Mouse (Mus musculus) myocyte (in vitro differentiated cells): ENCODE measurements at regions not wholly inside any gene's neighbourhood (a gene's known extent, or its start where the extent isn't known, plus 50 kb on each side); places are given as distances from the start of the nearest gene placed in this dataset.

Experiments used
- H3K27me3 ChIP-seq: one replicate; pipeline ENCODE4 v1.6.1; 2011; ENCODE audit not compliant: control insufficient read depth, insufficient read depth, insufficient read length
- H3K36me3 ChIP-seq: one replicate; pipeline ENCODE4 v1.6.1; 2011; ENCODE audit not compliant: control insufficient read depth, insufficient read depth
- H3K4me2 ChIP-seq: one replicate; pipeline ENCODE4 v1.6.1; 2011; ENCODE audit warnings: low read depth, control low read depth
- H3K4me3 ChIP-seq: one replicate; pipeline ENCODE4 v1.5.1; 2011; ENCODE audit warnings: mild to moderate bottlenecking, control low read depth, moderate library complexity
- H3K79me2 ChIP-seq: one replicate; pipeline ENCODE4 v1.6.1; 2011; ENCODE audit not compliant: control insufficient read depth, insufficient read depth
- H3ac ChIP-seq: one replicate; pipeline ENCODE4 v1.6.1; 2011; ENCODE audit not compliant: control insufficient read depth, insufficient read length
- CEBPB ChIP-seq: IDR thresholded peaks from 2 replicates; pipeline ENCODE4 v1.6.1; 2011; ENCODE audit warnings: mild to moderate bottlenecking, moderate library complexity; ENCODE audit not compliant: poor library complexity, insufficient read depth, severe bottlenecking
- E2F4 ChIP-seq: IDR thresholded peaks from one replicate; pipeline ENCODE4 v1.6.1; 2011; ENCODE audit warnings: mild to moderate bottlenecking, control low read depth, moderate library complexity; ENCODE audit not compliant: insufficient read depth
- MAX ChIP-seq: IDR thresholded peaks from one replicate; pipeline ENCODE4 v1.6.1; 2011; ENCODE audit warnings: low read depth, mild to moderate bottlenecking, control low read depth
- MYOD1 ChIP-seq, 3 experiments: IDR thresholded peaks; one replicate each; pipeline ENCODE4 v1.6.1; 2011; ENCODE audit warnings: control low read depth in 2 of 3, low read depth in 2 of 3, mild to moderate bottlenecking in 2 of 3, moderate library complexity in 1 of 3; ENCODE audit not compliant: insufficient read length in 2 of 3, control insufficient read depth in 1 of 3
- MYOG ChIP-seq, 3 experiments: IDR thresholded peaks; one replicate each; pipeline ENCODE4 v1.6.1; 2011; ENCODE audit warnings: control low read depth in 2 of 3, low read depth in 2 of 3, mild to moderate bottlenecking in 2 of 3; ENCODE audit not compliant: insufficient read length in 2 of 3, control insufficient read depth in 1 of 3, insufficient read depth in 1 of 3
- POLR2A ChIP-seq: IDR thresholded peaks from one replicate; pipeline ENCODE4 v1.6.1; 2011; ENCODE audit warnings: low read depth, mild to moderate bottlenecking, control low read depth, moderate library complexity; ENCODE audit not compliant: insufficient read length
- POLR2AphosphoS2 ChIP-seq: IDR thresholded peaks from one replicate; pipeline ENCODE4 v1.6.1; 2011; ENCODE audit warnings: low read depth, control low read depth; ENCODE audit not compliant: insufficient read length
- REST ChIP-seq: IDR thresholded peaks from one replicate; pipeline ENCODE4 v1.6.1; 2011; ENCODE audit warnings: mild to moderate bottlenecking, control low read depth, moderate library complexity; ENCODE audit not compliant: insufficient read depth, insufficient read length
- SRF ChIP-seq: IDR thresholded peaks from one replicate; pipeline ENCODE4 v1.6.1; 2011; ENCODE audit warnings: low read depth; ENCODE audit not compliant: control insufficient read depth, insufficient read length
- TCF12 ChIP-seq: IDR thresholded peaks from one replicate; pipeline ENCODE4 v1.6.1; 2011; ENCODE audit warnings: mild to moderate bottlenecking, control low read depth; ENCODE audit not compliant: poor library complexity, insufficient read depth, severe bottlenecking
- TCF3 ChIP-seq: IDR thresholded peaks from one replicate; pipeline ENCODE4 v1.6.1; 2011; ENCODE audit warnings: low read depth, control low read depth; ENCODE audit not compliant: insufficient read length
- USF1 ChIP-seq: IDR thresholded peaks from one replicate; pipeline ENCODE4 v1.6.1; 2011; ENCODE audit warnings: low read depth, mild to moderate bottlenecking, control low read depth, moderate library complexity

GRCm38 (mm10) chr15:97122263-97122662, 66.5 kb upstream of the Slc38a4 start:
- H3K27me3 ChIP-seq, result no peaks in the 10 kb centered on the region
- H3K4me2 ChIP-seq, result no peak overlapping the region
- no peaks in the 10 kb centered on the region for H3K79me2 ChIP-seq
- no peak overlapping the region for H3ac ChIP-seq
- H3K36me3 ChIP-seq, result no peaks in the 10 kb centered on the region
- H3K4me3 ChIP-seq, result no peak overlapping the region
- peak in 2 of 3 experiments; percentile 16 to 35 for TF ChIP-seq MYOD1 (IDR thresholded peaks at IDR 0.05; ENCODE audit: control insufficient read depth in 1 of 3, insufficient read length in 2 of 3, low read depth in 2 of 3)
- no peak for TF ChIP-seq POLR2A
- TF ChIP-seq E2F4, result no peak
- no peak for TF ChIP-seq POLR2AphosphoS2
- no peak for TF ChIP-seq SRF
- TF ChIP-seq TCF3, result no peak
- TF ChIP-seq MYOG (IDR thresholded peaks at IDR 0.05; ENCODE audit: control insufficient read depth in 1 of 3, insufficient read depth in 1 of 3, insufficient read length in 2 of 3, low read depth in 2 of 3), result peak in 1 of 3 experiments; percentile 21

GRCm38 (mm10) chr15:97112452-97113200, 56.9 kb upstream of the Slc38a4 start:
- Histone ChIP-seq H3K4me2 (no peak overlapping the region), H3K36me3 (no peaks in the 10 kb centered on the region), H3K79me2 (no peaks in the 10 kb centered on the region), H3K27me3 (no peaks in the 10 kb centered on the region), H3ac (no peak overlapping the region), H3K4me3 (no peak overlapping the region)
- TF ChIP-seq MYOG (IDR thresholded peaks at IDR 0.05; ENCODE audit: control insufficient read depth in 1 of 3, insufficient read depth in 1 of 3, insufficient read length in 2 of 3, low read depth in 2 of 3) (no peak), TCF12 (no peak), POLR2A (no peak), REST (no peak)

- no peak overlapping the region for H3K4me3 ChIP-seq
- H3K4me2 ChIP-seq, result no peak overlapping the region
- H3ac ChIP-seq, result no peak overlapping the region
- H3K79me2 ChIP-seq, result no peaks in the 10 kb centered on the region
- TF ChIP-seq TCF12, result no peak
- TF ChIP-seq E2F4, result no peak
- no peak for TF ChIP-seq MYOG (IDR thresholded peaks at IDR 0.05; ENCODE audit: control insufficient read depth in 1 of 3, insufficient read depth in 1 of 3, insufficient read length in 2 of 3, low read depth in 2 of 3)
- TF ChIP-seq MYOD1 (IDR thresholded peaks at IDR 0.05; ENCODE audit: control insufficient read depth in 1 of 3, insufficient read length in 2 of 3, low read depth in 2 of 3), result no peak
- TF ChIP-seq MAX, result no peak
- no peak for TF ChIP-seq POLR2AphosphoS2
- TF ChIP-seq CEBPB, result no peak
- no peak for TF ChIP-seq POLR2A
- no peak for TF ChIP-seq USF1
- TF ChIP-seq SRF, result no peak
- no peak for TF ChIP-seq TCF3
- no peak for TF ChIP-seq REST
- no peaks in the 10 kb centered on the region for H3K27me3 ChIP-seq
- H3K36me3 ChIP-seq, result no peaks in the 10 kb centered on the region
Observed at GRCm38 (mm10) chr15:97111320-97112192, 55.8 kb upstream of the Slc38a4 start.

GRCm38 (mm10) chr15:97107779-97108178, 52.0 kb upstream of the Slc38a4 start:
- Histone ChIP-seq H3K4me3 (no peak overlapping the region), H3K27me3 (no peaks in the 10 kb centered on the region), H3K4me2 (peak overlapping the region; percentile 7), H3K36me3 (no peaks in the 10 kb centered on the region), H3ac (no peak overlapping the region), H3K79me2 (no peaks in the 10 kb centered on the region)
- no peak for TF ChIP-seq E2F4
- TF ChIP-seq REST, result no peak
- TF ChIP-seq CEBPB, result no peak
- no peak for TF ChIP-seq POLR2A
- no peak for TF ChIP-seq SRF
- no peak for TF ChIP-seq MAX
- no peak for TF ChIP-seq TCF3
- no peak for TF ChIP-seq USF1
- no peak for TF ChIP-seq MYOD1 (IDR thresholded peaks at IDR 0.05; ENCODE audit: control insufficient read depth in 1 of 3, insufficient read length in 2 of 3, low read depth in 2 of 3)
- TF ChIP-seq MYOG (IDR thresholded peaks at IDR 0.05; ENCODE audit: control insufficient read depth in 1 of 3, insufficient read depth in 1 of 3, insufficient read length in 2 of 3, low read depth in 2 of 3), result no peak
- TF ChIP-seq TCF12, result no peak
